Mouse (Mus musculus): ENCODE results near the gene Pim2. TPM values are rescaled to one million over a fixed set of nuclear protein-coding genes. Genes with fewer than 3 reads are reported as not detected.
"Not testable (repeated sequence)": the region's sequence is repeated elsewhere in the genome, so short reads cannot be mapped to it uniquely, and the experiment has no call there.

Gene Pim2
- polyA plus RNA-seq, 1 experiment from 2014 or later, result 18.8 TPM

DNA sequence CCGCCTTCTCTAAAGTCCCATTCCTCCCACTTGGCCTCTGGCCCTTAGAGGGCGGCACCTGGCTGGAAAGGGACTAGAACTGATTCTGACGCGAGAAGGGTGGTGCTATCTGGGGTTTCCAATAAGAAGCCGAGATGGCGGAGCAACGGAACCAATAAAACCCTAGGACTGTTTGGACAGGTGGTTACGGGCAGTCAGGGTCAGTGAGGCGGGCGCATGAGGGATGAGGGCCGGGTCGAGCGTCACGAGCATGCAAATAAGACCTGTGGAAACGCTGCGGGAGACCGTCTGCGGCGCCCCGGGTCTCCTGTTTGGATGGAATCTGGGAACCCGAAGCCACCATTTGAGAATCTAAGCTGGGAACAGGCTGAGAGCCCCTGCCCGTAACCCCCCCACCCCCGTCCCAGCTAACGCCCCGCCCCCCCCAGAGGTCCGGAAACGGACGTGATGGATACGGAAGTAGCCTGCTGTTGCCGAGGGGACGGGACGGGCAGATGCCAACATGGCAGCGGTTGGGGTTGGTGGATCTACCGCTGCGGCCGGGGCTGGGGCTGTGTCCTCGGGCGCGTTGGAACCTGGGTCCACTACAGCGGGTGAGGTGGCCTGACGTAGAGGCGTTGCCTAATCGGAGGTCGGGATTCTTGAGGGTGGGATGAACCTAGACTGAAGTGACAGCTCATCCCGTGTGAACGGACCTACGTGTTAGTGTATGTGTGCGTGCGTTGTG, 5.9 kb downstream of the Pim2 start, which contains the start of gene Slc35a2:
Gene Slc35a2 (plus strand): TSS at position 188 of the 727 bp plus-strand sequence.
- WGBS, result 19% methylated on average over 49 of the region's 49 CpGs
- ATAC-seq (ENCODE audit: low FRiP score, low TSS enrichment) (peak; percentile 83), DNase-seq (peak; percentile 85)
- H3K4me1 ChIP-seq (ENCODE audit: control insufficient read depth, insufficient read depth, low read length), result no peaks in the 10 kb centered on the region; the same call in 1 of the 2 replicates
- peak within 1 kb of the TSS; percentile 89 for H3K27ac ChIP-seq (replicated peaks; ENCODE audit: low read depth, low read length)
- peak within 1 kb of the TSS; percentile 57; the same call in 1 of the 2 replicates for H3K9ac ChIP-seq (replicated peaks; ENCODE audit: low read length)
- H3K4me3 ChIP-seq (replicated peaks; ENCODE audit: low read depth, low read length), result peak within 1 kb of the TSS; percentile 48
- no peaks in the 10 kb centered on the region for H3K36me3 ChIP-seq (ENCODE audit: control insufficient read depth, insufficient read depth, low read length)
- H3K27me3 ChIP-seq (ENCODE audit: control insufficient read depth, insufficient read depth, low read length), result no peaks in the 10 kb centered on the region
- no peaks in the 10 kb centered on the region for H3K9me3 ChIP-seq (ENCODE audit: control insufficient read depth, low read length)
- peak within 1 kb of the TSS; percentile 57 for H3K4me2 ChIP-seq (ENCODE audit: low read length)

DNA sequence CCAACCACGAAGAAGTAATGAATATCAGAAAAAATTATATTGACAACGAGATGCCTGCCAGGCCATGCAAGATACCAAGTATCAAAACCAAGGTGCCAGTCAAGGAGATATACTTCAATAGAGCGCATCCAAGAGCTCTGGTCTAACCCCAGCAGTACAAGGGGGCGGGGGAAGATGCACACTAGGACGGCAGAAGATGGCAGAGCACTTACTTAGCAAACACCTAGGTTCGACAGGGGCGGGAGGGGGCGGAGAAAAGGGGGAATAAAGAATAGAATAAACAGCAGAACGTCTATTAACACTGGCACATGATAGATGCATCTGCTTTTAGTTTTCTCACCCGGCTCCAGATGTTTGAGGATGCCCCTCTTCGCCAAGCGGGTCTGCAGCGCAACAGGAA, 20.1 kb downstream of the Pim2 start:
- H3K4me1 ChIP-seq (ENCODE audit: control insufficient read depth, insufficient read depth, low read length), result 0 out of 2 replicates have a peak, but pooled peaks cover 4% of the 10 kb centered on the region
- H3K27ac ChIP-seq (replicated peaks; ENCODE audit: low read depth, low read length), result peak overlapping the region; percentile 88
- H3K4me2 ChIP-seq (ENCODE audit: low read length), result peak overlapping the region; percentile 54
- peak overlapping the region; percentile 60 for H3K9ac ChIP-seq (replicated peaks; ENCODE audit: low read length)
- peak overlapping the region; percentile 53 for H3K4me3 ChIP-seq (replicated peaks; ENCODE audit: low read depth, low read length)
- H3K36me3 ChIP-seq (ENCODE audit: control insufficient read depth, insufficient read depth, low read length), result peaks cover 25% of the 10 kb centered on the region
- WGBS, result 33% methylated on average over 13 of the region's 13 CpGs
- no peaks in the 10 kb centered on the region for H3K9me3 ChIP-seq (ENCODE audit: control insufficient read depth, low read length)
- no peak for ATAC-seq (ENCODE audit: low FRiP score, low TSS enrichment)
- H3K27me3 ChIP-seq (ENCODE audit: control insufficient read depth, insufficient read depth, low read length), result no peaks in the 10 kb centered on the region
- DNase-seq, result no peak

DNA sequence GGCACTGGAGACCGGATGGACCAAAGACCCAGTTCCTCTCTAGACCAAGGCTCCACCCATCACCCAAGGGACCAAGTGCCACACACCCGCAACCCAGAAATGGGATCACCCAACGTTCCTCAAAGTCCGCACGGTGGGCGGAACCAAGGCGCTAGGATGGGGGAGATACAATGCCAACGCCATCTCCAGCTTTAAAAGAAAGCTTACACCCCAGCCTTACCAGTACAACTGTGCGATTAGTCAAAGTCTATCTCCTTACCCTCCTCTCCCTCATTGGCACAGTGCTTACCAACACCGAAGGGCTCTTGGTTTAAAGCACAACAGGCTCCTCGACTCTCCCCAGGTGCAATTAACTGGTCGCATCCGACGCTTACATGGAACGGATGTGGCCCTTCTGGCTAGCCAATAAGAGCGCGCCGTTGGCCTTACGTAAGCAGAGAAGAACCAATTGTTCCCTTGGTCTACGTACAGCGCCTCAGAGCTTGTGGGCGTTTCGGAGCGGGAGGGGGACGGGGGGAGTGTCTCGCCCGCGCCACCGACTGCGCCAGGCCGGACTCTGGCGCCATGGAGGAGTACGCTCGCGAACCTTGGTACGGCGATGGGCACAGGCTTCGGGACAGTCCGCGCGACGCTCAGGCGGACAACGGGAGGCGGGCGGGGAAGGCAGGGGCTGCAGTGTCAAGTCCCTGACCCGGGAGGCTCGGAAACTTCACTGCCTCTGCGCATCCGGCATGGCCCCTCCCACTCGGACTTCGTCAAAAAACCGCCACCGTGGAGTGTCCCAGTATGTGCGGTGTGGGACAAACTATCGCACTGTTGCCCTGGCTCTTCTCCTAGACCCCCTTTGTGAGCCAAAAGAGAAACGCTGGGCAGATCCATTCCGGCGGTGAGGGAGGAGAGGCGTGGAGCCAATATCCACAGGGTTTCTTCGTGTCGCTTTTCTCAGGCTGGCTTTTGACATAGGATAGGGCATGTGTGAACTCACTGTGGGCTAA, 21.1 kb downstream of the Pim2 start, which contains the start of the genes Pqbp1 and Timm17b:
Gene Pqbp1 (minus strand): TSS at position 390 of the 995 bp plus-strand sequence.
Gene Timm17b (plus strand): TSS at position 478 of the 995 bp plus-strand sequence.
- Histone ChIP-seq H3K4me3 (replicated peaks; ENCODE audit: low read depth, low read length) (peak within 1 kb of the TSS; percentile 53), H3K9me3 (ENCODE audit: control insufficient read depth, low read length) (no peaks in the 10 kb centered on the region), H3K9ac (replicated peaks; ENCODE audit: low read length) (peak within 1 kb of the TSS; percentile 60), H3K36me3 (ENCODE audit: control insufficient read depth, insufficient read depth, low read length) (peaks cover 25% of the 10 kb centered on the region), H3K4me2 (ENCODE audit: low read length) (peak within 1 kb of the TSS; percentile 54), H3K4me1 (ENCODE audit: control insufficient read depth, insufficient read depth, low read length) (0 out of 2 replicates have a peak, but pooled peaks cover 4% of the 10 kb centered on the region), H3K27me3 (ENCODE audit: control insufficient read depth, insufficient read depth, low read length) (no peaks in the 10 kb centered on the region), H3K27ac (replicated peaks; ENCODE audit: low read depth, low read length) (peak within 1 kb of the TSS; percentile 88)
- ATAC-seq (ENCODE audit: low FRiP score, low TSS enrichment) (peak; percentile 98), DNase-seq (peak; percentile 93)
- 18% methylated on average over 62 of the region's 62 CpGs for WGBS

DNA sequence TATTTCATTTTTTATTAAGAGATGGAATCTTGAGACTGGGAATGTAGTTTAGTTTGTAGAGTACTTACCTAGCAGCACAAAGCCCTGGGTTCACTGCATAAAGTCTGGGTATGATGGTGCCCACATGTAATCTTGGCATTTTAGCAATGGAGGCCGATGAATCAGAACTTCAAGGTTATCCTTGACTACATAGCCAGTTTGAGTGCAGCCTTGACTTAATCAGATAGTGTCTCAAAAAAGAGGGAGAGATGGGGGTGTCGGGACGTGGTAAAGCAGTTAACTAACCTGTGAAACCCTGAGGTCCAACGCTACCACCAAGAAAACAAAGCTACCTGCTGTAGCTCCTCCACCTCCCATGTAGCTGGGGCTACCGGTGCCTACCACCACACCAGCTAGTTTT, 26.4 kb downstream of the Pim2 start:
- ATAC-seq (ENCODE audit: low FRiP score, low TSS enrichment) (no peak), DNase-seq (no peak)
- Histone ChIP-seq H3K27ac (replicated peaks; ENCODE audit: low read depth, low read length) (no peak overlapping the region), H3K4me3 (replicated peaks; ENCODE audit: low read depth, low read length) (no peak overlapping the region), H3K27me3 (ENCODE audit: control insufficient read depth, insufficient read depth, low read length) (no peaks in the 10 kb centered on the region), H3K4me1 (ENCODE audit: control insufficient read depth, insufficient read depth, low read length) (0 out of 2 replicates have a peak, but pooled peaks cover 4% of the 10 kb centered on the region), H3K9ac (replicated peaks; ENCODE audit: low read length) (no peak overlapping the region), H3K9me3 (ENCODE audit: control insufficient read depth, low read length) (no peaks in the 10 kb centered on the region), H3K36me3 (ENCODE audit: control insufficient read depth, insufficient read depth, low read length) (peaks cover 14% of the 10 kb centered on the region; the same call in 1 of the 2 replicates), H3K4me2 (ENCODE audit: low read length) (no peak overlapping the region)
- WGBS, result 94% methylated on average over 5 of the region's 5 CpGs

DNA sequence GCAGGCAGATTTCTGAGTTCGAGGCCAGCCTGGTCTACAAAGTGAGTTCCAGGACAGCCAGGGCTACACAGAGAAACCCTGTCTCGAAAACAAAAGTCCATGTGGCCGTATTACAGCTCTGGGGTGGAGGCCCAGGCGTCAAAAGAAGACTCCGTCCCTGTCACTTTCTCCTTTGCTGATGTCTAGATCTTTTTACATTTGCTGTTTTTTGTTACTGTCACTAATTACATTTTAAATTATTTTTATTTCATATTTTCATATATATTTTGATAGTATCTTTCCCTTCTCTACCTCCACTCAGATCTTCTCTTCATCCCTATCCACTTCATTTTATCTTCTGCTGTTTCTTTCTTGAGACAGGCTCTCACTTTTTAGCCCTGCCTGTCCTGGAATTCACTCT, 29.7 kb downstream of the Pim2 start, which contains the start of gene Gm10491:
Gene Gm10491 (minus strand): TSS at position 101 of the 400 bp plus-strand sequence.
- no peaks in the 10 kb centered on the region for H3K4me1 ChIP-seq (ENCODE audit: control insufficient read depth, insufficient read depth, low read length)
- no peaks in the 10 kb centered on the region for H3K27me3 ChIP-seq (ENCODE audit: control insufficient read depth, insufficient read depth, low read length)
- no peak for ATAC-seq (ENCODE audit: low FRiP score, low TSS enrichment)
- H3K27ac ChIP-seq (replicated peaks; ENCODE audit: low read depth, low read length), result no peak within 1 kb of the TSS
- peaks cover 14% of the 10 kb centered on the region; the same call in 1 of the 2 replicates for H3K36me3 ChIP-seq (ENCODE audit: control insufficient read depth, insufficient read depth, low read length)
- no peak for DNase-seq
- H3K4me2 ChIP-seq (ENCODE audit: low read length), result no peak within 1 kb of the TSS
- WGBS, result 86% methylated on average over 5 of the region's 5 CpGs
- no peak within 1 kb of the TSS for H3K4me3 ChIP-seq (replicated peaks; ENCODE audit: low read depth, low read length)
- no peak within 1 kb of the TSS for H3K9ac ChIP-seq (replicated peaks; ENCODE audit: low read length)
- H3K9me3 ChIP-seq (ENCODE audit: control insufficient read depth, low read length), result no peaks in the 10 kb centered on the region

DNA sequence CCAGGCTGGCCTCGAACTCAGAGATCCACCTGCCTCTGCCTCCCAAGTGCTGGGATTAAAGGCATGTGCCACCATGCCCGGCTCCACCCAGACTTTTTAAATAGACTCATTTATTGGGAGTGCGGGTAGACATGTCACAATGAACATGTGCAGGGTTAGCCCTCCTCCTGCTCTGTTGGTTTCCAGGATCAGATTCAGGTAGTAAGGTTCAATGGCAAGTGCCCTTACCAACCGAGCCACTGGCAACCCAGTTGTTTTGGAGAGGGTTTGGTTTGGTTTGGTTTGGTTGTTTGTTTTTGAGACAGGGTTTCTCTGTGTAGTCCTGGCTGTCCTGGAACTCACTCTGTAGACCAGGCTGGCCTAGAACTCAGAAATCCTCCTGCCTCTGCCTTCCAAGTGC, 31.2 kb downstream of the Pim2 start, which contains the start of gene Gm10490:
Gene Gm10490 (plus strand): TSS at position 301 of the 400 bp plus-strand sequence.
- H3K4me3 ChIP-seq (replicated peaks; ENCODE audit: low read depth, low read length); H3K9me3 ChIP-seq (ENCODE audit: control insufficient read depth, low read length); H3K4me2 ChIP-seq (ENCODE audit: low read length); ATAC-seq (ENCODE audit: low FRiP score, low TSS enrichment); H3K27me3 ChIP-seq (ENCODE audit: control insufficient read depth, insufficient read depth, low read length); H3K27ac ChIP-seq (replicated peaks; ENCODE audit: low read depth, low read length); DNase-seq; H3K9ac ChIP-seq (replicated peaks; ENCODE audit: low read length); H3K4me1 ChIP-seq (ENCODE audit: control insufficient read depth, insufficient read depth, low read length): not testable (repeated sequence)
- WGBS, result 87% methylated on average over 4 of the region's 4 CpGs
- H3K36me3 ChIP-seq (ENCODE audit: control insufficient read depth, insufficient read depth, low read length), result 0 out of 2 replicates have a peak, but pooled peaks cover 11% of the 10 kb centered on the region

DNA sequence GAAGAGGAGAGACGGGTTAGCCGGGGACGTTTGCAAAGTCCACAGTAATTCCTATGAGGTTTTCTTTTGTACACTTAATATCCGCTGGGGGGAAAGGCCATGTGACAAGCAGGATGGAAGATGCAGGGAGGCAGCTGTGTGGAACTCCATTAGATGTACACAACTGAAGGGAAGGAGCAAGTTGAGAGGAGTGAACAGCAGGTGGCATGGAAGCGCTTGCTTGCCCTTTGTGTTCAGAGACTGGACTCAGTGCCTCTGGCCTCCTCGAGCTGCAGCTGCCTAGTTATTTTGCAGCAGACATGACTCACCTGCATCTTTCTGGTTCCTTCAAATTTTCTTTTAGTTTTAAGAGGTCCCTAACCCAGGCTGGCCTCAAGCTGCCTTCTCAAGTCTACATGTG, 32.4 kb downstream of the Pim2 start:
- Histone ChIP-seq H3K4me3 (replicated peaks; ENCODE audit: low read depth, low read length) (no peak overlapping the region), H3K4me1 (ENCODE audit: control insufficient read depth, insufficient read depth, low read length) (no peaks in the 10 kb centered on the region), H3K4me2 (ENCODE audit: low read length) (no peak overlapping the region), H3K9ac (replicated peaks; ENCODE audit: low read length) (no peak overlapping the region), H3K27me3 (ENCODE audit: control insufficient read depth, insufficient read depth, low read length) (no peaks in the 10 kb centered on the region), H3K27ac (replicated peaks; ENCODE audit: low read depth, low read length) (no peak overlapping the region), H3K9me3 (ENCODE audit: control insufficient read depth, low read length) (no peaks in the 10 kb centered on the region), H3K36me3 (ENCODE audit: control insufficient read depth, insufficient read depth, low read length) (0 out of 2 replicates have a peak, but pooled peaks cover 11% of the 10 kb centered on the region)
- ATAC-seq (ENCODE audit: low FRiP score, low TSS enrichment), result no peak
- WGBS, result 39% methylated on average over 6 of the region's 6 CpGs
- DNase-seq, result peak; percentile 38

DNA sequence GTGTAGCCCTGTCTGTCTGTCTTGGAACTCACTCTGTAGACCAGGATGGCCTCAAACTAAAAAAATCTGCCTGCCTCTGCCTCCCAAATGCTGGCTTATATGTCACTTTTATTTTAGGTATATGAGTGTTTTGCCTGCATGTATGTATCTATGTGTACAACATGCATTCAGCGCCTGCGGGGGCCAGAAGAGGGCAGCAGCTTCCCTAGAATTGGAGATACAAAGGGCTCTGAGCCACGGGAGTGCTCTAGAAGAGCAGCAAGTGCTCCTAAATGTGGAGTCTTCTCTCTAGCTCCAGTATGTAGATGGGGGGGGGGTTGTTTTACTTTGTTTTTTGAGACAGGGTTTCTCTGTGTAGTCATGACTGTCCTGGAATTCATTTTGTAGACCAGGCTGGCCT, 37.6 kb downstream of the Pim2 start:
- peak; percentile 12 for DNase-seq
- H3K27ac ChIP-seq (replicated peaks; ENCODE audit: low read depth, low read length), result not testable (repeated sequence)
- 24% methylated on average over 3 of the region's 3 CpGs for WGBS

More for the DNA sequence above, 37.6 kb downstream of the Pim2 start:
- H3K4me1 ChIP-seq (ENCODE audit: control insufficient read depth, insufficient read depth, low read length); H3K27me3 ChIP-seq (ENCODE audit: control insufficient read depth, insufficient read depth, low read length); H3K9me3 ChIP-seq (ENCODE audit: control insufficient read depth, low read length); H3K36me3 ChIP-seq (ENCODE audit: control insufficient read depth, insufficient read depth, low read length); H3K9ac ChIP-seq (replicated peaks; ENCODE audit: low read length); ATAC-seq (ENCODE audit: low FRiP score, low TSS enrichment); H3K4me3 ChIP-seq (replicated peaks; ENCODE audit: low read depth, low read length); H3K4me2 ChIP-seq (ENCODE audit: low read length): not testable (repeated sequence)

Measured in midbrain, embryonic 14.5 days (tissue).